Comparison of ENCODE assay signal across 8 mouse cellular contexts in the genomic region with DNA sequence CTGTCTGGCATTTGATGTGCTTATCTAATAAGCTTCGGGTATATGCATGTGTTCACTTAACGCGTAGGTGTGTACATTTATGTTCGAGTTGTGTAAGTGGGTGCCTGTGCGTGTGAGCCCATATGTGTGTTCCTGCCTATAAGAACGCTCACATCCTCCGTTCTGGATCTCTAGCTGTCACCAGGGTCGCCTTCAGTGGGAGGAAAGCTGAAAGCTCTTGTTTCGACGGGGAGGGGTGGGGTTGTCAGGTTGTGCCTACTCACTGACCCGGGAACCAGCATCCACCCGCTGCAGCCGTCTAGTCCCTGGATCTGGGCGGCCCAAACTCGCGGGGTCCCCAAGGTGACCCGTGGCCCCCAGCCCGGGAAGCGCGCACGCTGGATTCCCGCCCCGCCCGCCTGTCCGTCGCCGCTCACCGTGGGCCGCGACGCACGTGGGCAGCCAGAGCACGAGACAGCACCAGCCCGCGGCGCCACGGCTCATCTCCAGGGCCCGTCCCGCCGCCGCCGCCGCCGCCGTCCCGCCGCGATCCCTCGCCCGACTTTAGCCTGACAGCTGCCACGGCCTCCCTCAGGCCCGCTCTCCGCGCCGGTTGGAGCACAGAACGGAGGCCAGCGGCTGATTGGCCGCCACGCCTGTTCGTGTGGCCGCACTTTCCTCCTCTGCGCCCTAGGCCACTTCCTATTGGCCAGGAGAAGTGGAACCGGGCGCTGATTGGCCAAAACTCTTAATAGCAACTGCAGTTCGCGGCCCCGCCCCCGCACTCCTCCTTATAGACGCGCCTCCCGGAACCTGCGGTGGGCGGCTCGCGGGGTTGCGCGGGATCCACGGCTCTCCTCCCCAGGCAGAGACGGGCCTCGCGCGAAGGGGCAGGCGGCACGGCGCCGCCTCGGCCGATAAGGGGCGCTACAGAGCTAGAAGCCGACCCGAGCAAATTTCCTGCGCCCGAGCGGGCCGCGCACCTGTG. TPM values are rescaled to one million over a fixed set of nuclear protein-coding genes. Genes with fewer than 3 reads are reported as not detected.
DNase-seq lines count a peak whose midpoint lies in the region; ATAC-seq and TF ChIP-seq lines count a peak whose summit lies in the region.

A gene (plus strand): TSS at position 818 of the 967 bp plus-strand sequence.

- peak; percentile 96 for ATAC-seq in forebrain, embryonic 12.5 days (ENCODE audit: low FRiP score)
- peak; percentile 93 for ATAC-seq in heart, postnatal 0 days (ENCODE audit: insufficient read depth, low read depth)
- peak; percentile 94 for ATAC-seq in liver, embryonic 16.5 days (ENCODE audit: low read depth)
- ATAC-seq in neural tube, embryonic 13.5 days (ENCODE audit: low read depth): peak; percentile 96

- TF ChIP-seq CTCF in E14TG2a.4 (conservative IDR thresholded peaks at IDR 0.05; ENCODE audit: low read length): no peak
- TF ChIP-seq CTCF in heart, postnatal 0 days (IDR thresholded peaks at IDR 0.05; ENCODE audit: low read depth): peak; percentile 50
- TF ChIP-seq CTCF in testis, adult 2 months (IDR thresholded peaks at IDR 0.05; ENCODE audit: control insufficient read depth, insufficient read depth, insufficient replicate concordance, low read depth, low read length): peak; percentile 57; the same call in 1 of the 2 replicates

- peaks cover 66% of the 10 kb centered on the region for H3K36me3 ChIP-seq in E14TG2a.4 (ENCODE audit: insufficient read depth, low read length)
- peaks cover 12% of the 10 kb centered on the region for H3K36me3 ChIP-seq in forebrain, embryonic 12.5 days (replicated peaks)
- peaks cover 21% of the 10 kb centered on the region for H3K36me3 ChIP-seq in heart, postnatal 0 days (replicated peaks; ENCODE audit: control insufficient read depth, insufficient read depth, low read length)
- H3K36me3 ChIP-seq in liver, embryonic 16.5 days (ENCODE audit: control insufficient read depth, insufficient read depth): no peaks in the 10 kb centered on the region
- peaks cover 16% of the 10 kb centered on the region for H3K36me3 ChIP-seq in neural tube, embryonic 13.5 days
- H3K36me3 ChIP-seq in testis, adult 2 months (ENCODE audit: control insufficient read depth, insufficient read depth, low read length): no peaks in the 10 kb centered on the region; the same call in none of the 2 replicates

- WGBS in forebrain, embryonic 12.5 days: 3% methylated on average over 86 of the region's 96 CpGs
- under 1% methylated on average over 87 of the region's 96 CpGs for WGBS in heart, postnatal 0 days
- WGBS in liver, embryonic 16.5 days (ENCODE audit: insufficient replicate concordance): under 1% methylated on average over 96 of the region's 96 CpGs
- 3% methylated on average over 94 of the region's 96 CpGs for WGBS in neural tube, embryonic 13.5 days

- H3K27me3 ChIP-seq in E14TG2a.4 (ENCODE audit: insufficient read depth, low read length): no peaks in the 10 kb centered on the region
- no peaks in the 10 kb centered on the region for H3K27me3 ChIP-seq in forebrain, embryonic 12.5 days
- H3K27me3 ChIP-seq in heart, postnatal 0 days (ENCODE audit: control insufficient read depth, insufficient read depth, low read length): no peaks in the 10 kb centered on the region
- H3K27me3 ChIP-seq in liver, embryonic 16.5 days (ENCODE audit: control insufficient read depth, insufficient read depth, low read depth, low read length): no peaks in the 10 kb centered on the region
- no peaks in the 10 kb centered on the region for H3K27me3 ChIP-seq in neural tube, embryonic 13.5 days
- no peaks in the 10 kb centered on the region for H3K27me3 ChIP-seq in testis, adult 2 months (ENCODE audit: control insufficient read depth, insufficient read depth, low read length)

- H3K9ac ChIP-seq in forebrain, embryonic 12.5 days: peak within 1 kb of the TSS; percentile 89
- H3K9ac ChIP-seq in heart, postnatal 0 days (replicated peaks; ENCODE audit: low read depth, low read length): peak within 1 kb of the TSS; percentile 75
- peak within 1 kb of the TSS; percentile 91 for H3K9ac ChIP-seq in liver, embryonic 16.5 days (ENCODE audit: low read depth, low read length)
- peak within 1 kb of the TSS; percentile 97 for H3K9ac ChIP-seq in neural tube, embryonic 13.5 days

- peak; percentile 100 for DNase-seq in c-Kit-positive CD71-positive TER-119-positive erythroid progenitor cells, embryonic 14.5 days (ENCODE audit: low spot score)
- peak; percentile 100 for DNase-seq in heart, postnatal 0 days (ENCODE audit: low spot score)
- DNase-seq in kidney, postnatal 4 days: peak; percentile 99 to 100

- TF ChIP-seq EP300 in heart, postnatal 0 days (IDR thresholded peaks at IDR 0.05; ENCODE audit: low read depth): peak; percentile 43

- peak within 1 kb of the TSS; percentile 97 for H3K4me3 ChIP-seq in E14TG2a.4 (replicated peaks; ENCODE audit: low read length)
- H3K4me3 ChIP-seq in forebrain, embryonic 12.5 days (replicated peaks): peak within 1 kb of the TSS; percentile 77
- H3K4me3 ChIP-seq in heart, postnatal 0 days (ENCODE audit: low read depth, low read length): peak within 1 kb of the TSS; percentile 68
- H3K4me3 ChIP-seq in liver, embryonic 16.5 days (ENCODE audit: low read depth, low read length): peak within 1 kb of the TSS; percentile 80
- peak within 1 kb of the TSS; percentile 88 for H3K4me3 ChIP-seq in neural tube, embryonic 13.5 days
- H3K4me3 ChIP-seq in testis, adult 2 months (ENCODE audit: control insufficient read depth, low read depth, low read length): peak within 1 kb of the TSS; percentile 89

- peak within 1 kb of the TSS; percentile 96 for H3K27ac ChIP-seq in forebrain, embryonic 12.5 days
- H3K27ac ChIP-seq in heart, postnatal 0 days (ENCODE audit: low read depth): peak within 1 kb of the TSS; percentile 92
- H3K27ac ChIP-seq in liver, embryonic 16.5 days (ENCODE audit: low read length): peak within 1 kb of the TSS; percentile 96
- peak within 1 kb of the TSS; percentile 94 for H3K27ac ChIP-seq in neural tube, embryonic 13.5 days (replicated peaks)
- H3K27ac ChIP-seq in testis, adult 2 months (ENCODE audit: control insufficient read depth, insufficient read depth, low read depth, low read length): peak within 1 kb of the TSS; percentile 85

- H3K4me1 ChIP-seq in E14TG2a.4 (replicated peaks; ENCODE audit: low read depth, low read length): peaks cover 64% of the 10 kb centered on the region
- peaks cover 41% of the 10 kb centered on the region for H3K4me1 ChIP-seq in forebrain, embryonic 12.5 days
- peaks cover 27% of the 10 kb centered on the region for H3K4me1 ChIP-seq in heart, postnatal 0 days (ENCODE audit: control insufficient read depth, insufficient read depth)
- H3K4me1 ChIP-seq in liver, embryonic 16.5 days (ENCODE audit: control insufficient read depth, low read depth, low read length): peaks cover 29% of the 10 kb centered on the region
- peaks cover 40% of the 10 kb centered on the region for H3K4me1 ChIP-seq in neural tube, embryonic 13.5 days (replicated peaks)
- peaks cover 6% of the 10 kb centered on the region for H3K4me1 ChIP-seq in testis, adult 2 months (ENCODE audit: control insufficient read depth, insufficient read depth, low read length)

- H3K4me2 ChIP-seq in forebrain, embryonic 12.5 days: peak within 1 kb of the TSS; percentile 94
- peak within 1 kb of the TSS; percentile 87 for H3K4me2 ChIP-seq in heart, postnatal 0 days (ENCODE audit: low read depth, low read length)
- peak within 1 kb of the TSS; percentile 100 for H3K4me2 ChIP-seq in liver, embryonic 16.5 days (ENCODE audit: low read depth, low read length)
- H3K4me2 ChIP-seq in neural tube, embryonic 13.5 days: peak within 1 kb of the TSS; percentile 98

- no peaks in the 10 kb centered on the region for H3K9me3 ChIP-seq in E14TG2a.4 (ENCODE audit: low read length)
- H3K9me3 ChIP-seq in forebrain, embryonic 12.5 days: no peaks in the 10 kb centered on the region
- no peaks in the 10 kb centered on the region for H3K9me3 ChIP-seq in heart, postnatal 0 days (replicated peaks; ENCODE audit: control insufficient read depth, low read length)
- H3K9me3 ChIP-seq in liver, embryonic 16.5 days (replicated peaks; ENCODE audit: control insufficient read depth, low read length): no peaks in the 10 kb centered on the region
- H3K9me3 ChIP-seq in neural tube, embryonic 13.5 days: no peaks in the 10 kb centered on the region

- TF ChIP-seq POLR2A in testis, adult 2 months (IDR thresholded peaks at IDR 0.05; ENCODE audit: control insufficient read depth, low read depth, low read length): 0 out of 2 replicates have a peak, but pooled peaks have one; percentile 12

RNA-seq across cellular contexts. Expression of the gene that starts here (rescaled TPM):
- 610 and 617 TPM in 2 replicates for polyA plus RNA-seq in forebrain, embryonic 12.5 days (2016; fragmentation: Nextera tagmentation; extraction: Ambion mirVana)
- 137 and 138 TPM in 2 replicates for total RNA-seq in heart, postnatal 0 days (2014; rRNA removed; ENCODE audit: low replicate concordance)
- polyA plus RNA-seq in heart, postnatal 0 days (2015; fragmentation: Nextera tagmentation; extraction: Ambion mirVana): 243 and 246 TPM in 2 replicates
- polyA plus RNA-seq in liver, embryonic 16.5 days (2015; fragmentation: Nextera tagmentation; extraction: Ambion mirVana): 224 and 249 TPM in 2 replicates
- 564 and 592 TPM in 2 replicates for polyA plus RNA-seq in neural tube, embryonic 13.5 days (2015; fragmentation: Nextera tagmentation; extraction: Ambion mirVana)
- 496 and 501 TPM in 2 replicates for polyA plus RNA-seq in testis, adult 2 months (2012; rRNA removed)

Comparison
In these comparisons a context has a peak if more than half of its experiments do, and no peak if none do; other contexts are left out.
1. Peak in every context shown above with its lines: DNase-seq, ATAC-seq, H3K4me3 ChIP-seq and H3K27ac ChIP-seq.